Mouse (Mus musculus): ENCODE results near the gene Grin1.

Grin1 gene

DNA sequence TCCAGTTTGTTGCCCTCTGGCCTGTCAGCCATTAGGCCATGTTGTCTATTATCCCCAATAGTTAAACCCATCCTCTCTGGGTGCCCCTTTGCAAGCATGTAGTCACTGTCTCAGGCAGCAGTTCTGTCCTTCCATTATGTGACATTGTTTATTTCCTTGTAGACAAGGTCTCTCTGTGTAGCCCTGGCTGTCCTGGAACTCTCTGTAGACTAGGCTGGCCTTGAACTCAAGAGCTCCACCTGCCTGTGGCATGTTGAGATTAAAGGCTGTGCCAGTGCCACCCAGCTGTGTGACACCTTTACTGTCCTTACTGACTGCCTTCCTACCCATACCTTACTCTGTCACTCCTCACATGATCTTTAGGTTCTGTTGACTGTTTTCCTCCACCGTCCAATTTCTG lies 66.7 kb downstream of the Grin1 start:
- DNase-seq, result no peak

DNA sequence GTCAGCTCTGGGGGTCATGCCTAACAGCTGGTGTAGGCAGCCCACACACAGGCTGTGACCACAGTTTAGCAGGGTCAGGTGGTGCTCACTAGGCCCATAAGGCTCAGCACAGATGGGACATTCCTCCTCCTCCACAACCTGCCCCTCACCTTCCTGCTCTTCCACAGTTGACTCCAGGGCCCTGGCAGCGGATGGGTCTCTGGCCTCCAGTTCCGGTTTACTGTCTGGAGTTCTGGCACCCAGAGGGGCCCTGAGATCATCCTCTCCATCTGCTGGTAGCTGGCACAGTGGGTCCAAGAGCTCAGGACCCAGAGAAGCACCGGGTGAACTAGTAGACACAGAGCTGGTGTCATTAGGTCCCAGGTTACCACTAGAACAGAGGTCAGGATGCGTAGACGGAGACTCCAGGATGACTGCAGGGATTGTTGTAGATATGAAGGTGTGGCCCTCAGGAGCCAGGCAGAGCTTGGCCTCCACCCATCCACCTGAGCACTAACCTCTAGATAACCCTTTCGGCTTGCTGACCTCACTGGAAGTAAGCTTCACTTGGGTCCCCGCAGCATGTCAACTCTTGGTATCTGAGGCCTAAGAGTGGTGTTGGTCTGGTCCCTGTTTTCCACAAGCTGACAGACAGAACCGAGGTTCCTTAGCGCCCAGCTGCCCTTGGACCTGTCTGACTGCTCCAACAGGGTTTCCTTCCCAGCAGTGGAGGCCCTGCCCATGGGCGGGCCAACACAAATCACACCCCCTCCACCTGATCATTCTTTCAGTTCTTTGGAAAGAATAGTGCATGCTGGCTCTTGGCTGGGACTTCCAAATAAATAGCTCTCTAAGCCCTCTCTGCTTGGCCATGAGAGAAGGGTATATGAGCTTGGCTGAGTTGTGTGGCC lies 72.6 kb downstream of the Grin1 start, which contains the start of gene AL732309.1:
TSS of gene AL732309.1 (minus strand) at position 681 of the 890 bp plus-strand sequence.
- peak in 1 of 2 experiments; percentile 53 for DNase-seq

DNA sequence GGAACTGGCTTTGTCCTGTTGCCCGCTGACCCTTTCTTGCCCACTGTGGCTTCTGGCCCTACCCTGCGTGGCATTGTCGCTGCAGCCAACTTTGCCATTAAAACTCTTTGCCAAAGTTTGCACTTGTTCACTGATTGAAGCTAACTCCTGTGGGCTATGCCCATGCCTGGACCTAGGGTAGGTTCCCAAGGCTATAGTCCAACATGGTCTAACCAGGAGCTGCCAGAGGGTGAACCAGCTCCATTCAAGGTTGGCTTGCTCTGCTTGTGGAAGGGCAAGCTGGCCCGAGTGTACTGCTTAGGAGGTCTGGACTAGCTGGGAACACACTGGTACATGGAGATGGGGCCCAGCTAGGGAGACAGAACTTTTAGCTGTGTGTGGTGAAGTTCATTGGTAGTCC lies 74.8 kb downstream of the Grin1 start:
- no peak for DNase-seq

DNA sequence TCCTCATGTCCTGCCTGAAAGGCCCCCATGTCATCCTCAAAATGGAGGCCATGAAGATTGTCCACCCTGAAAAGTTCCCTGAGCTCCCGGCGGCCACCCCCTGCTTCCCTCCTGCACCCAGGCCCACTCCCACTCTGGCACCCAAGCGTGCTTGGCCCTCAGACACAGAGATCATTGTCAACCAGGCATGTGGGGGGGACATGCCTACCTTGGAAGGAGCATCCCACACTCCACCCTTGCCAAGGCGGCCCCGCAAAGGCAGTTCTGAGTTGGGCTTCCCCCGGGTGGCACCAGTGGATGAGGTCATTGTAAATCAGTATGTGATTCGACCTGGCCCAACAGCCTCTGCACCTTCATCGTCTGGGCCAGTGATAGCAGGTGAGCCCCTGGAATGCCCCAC lies 75.6 kb downstream of the Grin1 start:
- peak; percentile 17 to 36 for DNase-seq

DNA sequence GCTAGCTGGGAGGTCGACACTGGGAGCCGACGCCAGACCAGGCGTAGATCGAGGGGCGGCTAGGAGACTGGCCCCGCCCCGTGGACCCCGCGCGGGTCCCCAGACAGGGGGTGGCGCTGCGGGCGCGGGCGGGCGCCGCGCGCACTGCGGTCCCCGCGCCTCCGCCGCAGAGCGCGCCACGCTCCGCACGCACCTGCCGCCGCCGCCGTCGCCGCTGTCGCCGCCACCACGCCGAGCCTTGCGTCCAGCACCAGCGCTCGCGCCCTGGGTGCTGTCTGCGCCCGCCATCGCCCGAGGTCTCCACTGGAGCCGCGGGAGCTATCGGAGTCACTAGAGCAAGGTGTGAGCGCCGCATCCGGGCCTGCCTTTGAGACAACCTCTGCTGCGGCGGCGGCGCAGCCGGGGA lies 76.9 kb downstream of the Grin1 start, which contains the start of the genes Rnf208 and Cysrt1:
TSS of gene Rnf208 (plus strand) at position 155 of the 406 bp plus-strand sequence.
TSS of gene Cysrt1 (minus strand) at position 352 of the 406 bp plus-strand sequence.
- peak; percentile 55 to 74 for DNase-seq

DNA sequence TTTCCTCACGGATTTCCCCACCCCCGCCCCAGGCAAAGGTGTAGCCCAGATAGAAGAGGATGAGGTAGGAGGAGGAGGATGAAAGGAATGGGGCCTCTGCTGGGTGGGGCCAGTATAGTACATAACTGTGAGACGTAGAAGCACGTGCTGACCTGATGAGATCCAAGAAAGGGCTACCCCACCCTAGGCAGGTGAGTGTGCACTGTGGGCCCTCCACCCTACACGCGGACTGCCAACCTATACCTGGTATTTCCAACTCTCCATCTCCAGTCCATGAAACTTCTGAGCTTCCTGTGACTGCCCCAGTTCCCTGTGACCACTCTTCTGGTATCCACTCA lies 77.6 kb downstream of the Grin1 start:
- no peak for DNase-seq
